Mouse (Mus musculus) heart, postnatal 0 days (tissue): ENCODE results near the gene Tma7. TPM values are rescaled to one million over a fixed set of nuclear protein-coding genes. Genes with fewer than 3 reads are reported as not detected.

Source experiments
- ATAC-seq: fragments of 200-750 bp; cut with Nextera tagmentation; 2 replicates; pipeline ENCODE4 v1.8.0; 2017; ENCODE audit warnings: low read depth, moderate number of reproducible peaks, moderate library complexity; ENCODE audit not compliant: insufficient read depth
- DNase-seq: peaks from one replicate; pipeline ENCODE4 v3.0.0-alpha.2; 2016; ENCODE audit warnings: low spot score
- H3K27ac ChIP-seq: fragments of 300-500 bp; sonication (generic); 2 replicates; pipeline ENCODE4 v1.5.1; 2014; ENCODE audit warnings: low read depth, mild to moderate bottlenecking
- H3K27me3 ChIP-seq: fragments of 300-500 bp; sonication (generic); 2 replicates; pipeline ENCODE4 v1.6.1; 2014; ENCODE audit warnings: low read length, mixed read lengths; ENCODE audit not compliant: control insufficient read depth, insufficient read depth
- H3K36me3 ChIP-seq: fragments of 300-500 bp; sonication (generic); replicated peaks from 2 replicates; pipeline ENCODE4 v1.6.1; 2014; ENCODE audit warnings: low read length, mixed read lengths; ENCODE audit not compliant: control insufficient read depth, insufficient read depth
- H3K4me1 ChIP-seq: fragments of 300-500 bp; sonication (generic); 2 replicates; pipeline ENCODE4 v1.6.1; 2014; ENCODE audit warnings: antibody characterized with exemption; ENCODE audit not compliant: control insufficient read depth, insufficient read depth
- H3K4me2 ChIP-seq: fragments of 300-500 bp; sonication (generic); 2 replicates; pipeline ENCODE4 v1.6.1; 2014; ENCODE audit warnings: low read depth, mild to moderate bottlenecking, low read length, moderate library complexity
- H3K4me3 ChIP-seq: fragments of 300-500 bp; sonication (generic); 2 replicates; pipeline ENCODE4 v1.5.1; 2014; ENCODE audit warnings: low read depth, low read length
- H3K9ac ChIP-seq: fragments of 300-500 bp; sonication (generic); replicated peaks from 2 replicates; pipeline ENCODE4 v1.6.1; 2014; ENCODE audit warnings: low read depth, low read length, mixed read lengths
- H3K9me3 ChIP-seq: fragments of 300-500 bp; sonication (generic); replicated peaks from 2 replicates; pipeline ENCODE4 v1.6.1; 2016; ENCODE audit warnings: low read length; ENCODE audit not compliant: control insufficient read depth
- CTCF ChIP-seq: IDR thresholded peaks from 2 replicates; pipeline ENCODE4 v1.5.1; 2016; ENCODE audit warnings: antibody characterized with exemption, control low read depth, low read depth
- EP300 ChIP-seq: IDR thresholded peaks from 2 replicates; pipeline ENCODE4 v1.6.1; 2016; ENCODE audit warnings: antibody characterized with exemption, low read depth
- WGBS: fragments of 180-500 bp; shearing (Covaris S2); extraction: QIAGEN DNeasy Blood & Tissue Kit; methylation state at CpG from one replicate; pipeline ENCODE4 v1.1.7; 2014; 5-methylcytosine and 5-hydroxymethylcytosine counted together
- polyA plus RNA-seq: library from polyadenylated mRNA; unstranded; fragments of >200 nt; fragmentation: Nextera tagmentation; extraction: Ambion mirVana; gene quantifications from 2 replicates; pipeline ENCODE4 v1.2.1, GENCODE M21; 2015
- total RNA-seq: library from RNA; depleted of rRNA; stranded (reverse); fragments of >200 nt; gene quantifications from 2 replicates; pipeline ENCODE4 v1.2.3, GENCODE M21; 2014; ENCODE audit warnings: low replicate concordance

Tma7 gene
- total and polyA plus RNA-seq, 2 experiments from 2014 or later: 74.5 to 490 TPM

- DNase-seq (no peak), ATAC-seq (no peak)
- 78% methylated on average over 3 of the region's 3 CpGs for WGBS
- peaks cover 39% of the 10 kb centered on the region for H3K36me3 ChIP-seq
- H3K9ac ChIP-seq: no peak overlapping the region; the same call in 1 of the 2 replicates
- no peak overlapping the region for H3K4me2 ChIP-seq
- no peaks in the 10 kb centered on the region for H3K27me3 ChIP-seq
- no peak overlapping the region for H3K4me3 ChIP-seq
- no peaks in the 10 kb centered on the region for H3K9me3 ChIP-seq
- no peak overlapping the region for H3K27ac ChIP-seq
- TF ChIP-seq EP300 (no peak), CTCF (no peak)
- H3K4me1 ChIP-seq: peaks cover 28% of the 10 kb centered on the region
Observed at GRCm38 (mm10) chr9:109102541-109102940, 20.2 kb upstream of the Tma7 start.

GRCm38 (mm10) chr9:109101933-109102445 lies 19.6 kb upstream of the Tma7 start:
- ATAC-seq (no peak), DNase-seq (no peak)
- Histone ChIP-seq H3K27ac (no peak overlapping the region), H3K27me3 (no peaks in the 10 kb centered on the region), H3K9me3 (no peaks in the 10 kb centered on the region), H3K4me2 (no peak overlapping the region), H3K9ac (no peak overlapping the region; the same call in 1 of the 2 replicates), H3K36me3 (peaks cover 34% of the 10 kb centered on the region), H3K4me1 (peaks cover 33% of the 10 kb centered on the region), H3K4me3 (no peak overlapping the region)
- TF ChIP-seq EP300 (no peak), CTCF (no peak)
- 92% methylated on average over 5 of the region's 5 CpGs for WGBS

- Histone ChIP-seq H3K27me3 (no peaks in the 10 kb centered on the region), H3K9me3 (no peaks in the 10 kb centered on the region), H3K36me3 (peaks cover 18% of the 10 kb centered on the region), H3K4me2 (no peak overlapping the region), H3K4me1 (peaks cover 45% of the 10 kb centered on the region), H3K27ac (no peak overlapping the region), H3K9ac (no peak overlapping the region), H3K4me3 (no peak overlapping the region)
- ATAC-seq (no peak), DNase-seq (no peak)
- WGBS: 80% methylated on average over 20 of the region's 20 CpGs
- TF ChIP-seq EP300 (no peak), CTCF (no peak)
Observed at GRCm38 (mm10) chr9:109100307-109100928, 18.0 kb upstream of the Tma7 start.

GRCm38 (mm10) chr9:109098969-109099368 lies 16.6 kb upstream of the Tma7 start:
- H3K27ac ChIP-seq: peak overlapping the region; percentile 88
- peaks cover 10% of the 10 kb centered on the region; the same call in 1 of the 2 replicates for H3K36me3 ChIP-seq
- WGBS: 13% methylated on average over 6 of the region's 6 CpGs
- no peaks in the 10 kb centered on the region for H3K9me3 ChIP-seq
- no peaks in the 10 kb centered on the region for H3K27me3 ChIP-seq
- no peak for TF ChIP-seq CTCF
- TF ChIP-seq EP300: 0 out of 2 replicates have a peak, but pooled peaks have one; percentile 22
- peak overlapping the region; percentile 94 for H3K4me2 ChIP-seq
- H3K9ac ChIP-seq: no peak overlapping the region; the same call in 1 of the 2 replicates
- DNase-seq (peak; percentile 79), ATAC-seq (peak; percentile 68)
- H3K4me1 ChIP-seq: peaks cover 46% of the 10 kb centered on the region
- peak overlapping the region; percentile 14; the same call in 1 of the 2 replicates for H3K4me3 ChIP-seq

GRCm38 (mm10) chr9:109098366-109098765 lies 16.0 kb upstream of the Tma7 start:
- ATAC-seq (no peak), DNase-seq (no peak)
- Histone ChIP-seq H3K27me3 (no peaks in the 10 kb centered on the region), H3K27ac (peak overlapping the region; percentile 88), H3K9me3 (no peaks in the 10 kb centered on the region), H3K4me3 (peak overlapping the region; percentile 14; the same call in 1 of the 2 replicates), H3K4me1 (peaks cover 48% of the 10 kb centered on the region), H3K9ac (no peak overlapping the region; the same call in 1 of the 2 replicates), H3K36me3 (peaks cover 10% of the 10 kb centered on the region; the same call in 1 of the 2 replicates), H3K4me2 (peak overlapping the region; percentile 94)
- 67% methylated on average over 8 of the region's 8 CpGs for WGBS
- TF ChIP-seq EP300: no peak
- no peak for TF ChIP-seq CTCF

- H3K4me1 ChIP-seq: peaks cover 48% of the 10 kb centered on the region
- 35% methylated on average over 5 of the region's 5 CpGs for WGBS
- no peaks in the 10 kb centered on the region for H3K27me3 ChIP-seq
- peak overlapping the region; percentile 88 for H3K27ac ChIP-seq
- H3K9me3 ChIP-seq: no peaks in the 10 kb centered on the region
- TF ChIP-seq CTCF (no peak), EP300 (no peak)
- peak; percentile 34 for ATAC-seq
- H3K9ac ChIP-seq: peak overlapping the region; percentile 79; the same call in 1 of the 2 replicates
- DNase-seq: no peak
- peak overlapping the region; percentile 69; the same call in 1 of the 2 replicates for H3K4me3 ChIP-seq
- H3K36me3 ChIP-seq: peaks cover 10% of the 10 kb centered on the region; the same call in 1 of the 2 replicates
- H3K4me2 ChIP-seq: peak overlapping the region; percentile 94
Observed at GRCm38 (mm10) chr9:109097831-109098230, 15.4 kb upstream of the Tma7 start.
